Mouse (Mus musculus) liver, embryonic 14.5 days (tissue): Measurements from ENCODE around the gene Lrrc36.
A peak's percentile ranks its signal among the peaks of the same experiment; 100 is the strongest.

ENCODE experiments used
- CTCF ChIP-seq: IDR thresholded peaks from 2 replicates; pipeline ENCODE4 v1.5.1; 2016; ENCODE audit warnings: antibody characterized with exemption, low read depth, control low read depth
- EP300 ChIP-seq: IDR thresholded peaks from 2 replicates; pipeline ENCODE4 v1.6.1; 2016; ENCODE audit warnings: antibody characterized with exemption, low read depth

- TF ChIP-seq CTCF (peak; percentile 64), EP300 (no peak)
Observed at GRCm38 (mm10) chr8:105471314-105472015, 58.1 kb downstream of the Lrrc36 start, which contains the start of gene Tppp3.
